Mouse (Mus musculus) limb, embryonic 14.5 days (tissue): ENCODE results near the gene Creb3l4. TPM values are rescaled to one million over a fixed set of nuclear protein-coding genes. Genes with fewer than 3 reads are reported as not detected.

Experiments used
- ATAC-seq: fragments of 200-750 bp; cut with Nextera tagmentation; 2 replicates; pipeline ENCODE4 v1.8.0; 2017; ENCODE audit warnings: low read depth, moderate number of reproducible peaks, moderate TSS enrichment; ENCODE audit not compliant: low FRiP score
- DNase-seq: peaks from one replicate; pipeline ENCODE4 v3.0.0-alpha.2; 2015; ENCODE audit warnings: low spot score
- H3K27ac ChIP-seq: fragments of 300-500 bp; sonication (generic); replicated peaks from 2 replicates; pipeline ENCODE4 v1.5.1; 2014; ENCODE audit warnings: low read depth, mild to moderate bottlenecking, low read length, moderate library complexity, mixed read lengths
- H3K27me3 ChIP-seq: fragments of 300-500 bp; sonication (generic); 2 replicates; pipeline ENCODE4 v1.6.1; 2014; ENCODE audit warnings: low read length, mixed read lengths; ENCODE audit not compliant: control insufficient read depth, insufficient read depth
- H3K36me3 ChIP-seq: fragments of 300-500 bp; sonication (generic); 2 replicates; pipeline ENCODE4 v1.6.1; 2014; ENCODE audit warnings: mild to moderate bottlenecking, low read length, moderate library complexity, mixed read lengths; ENCODE audit not compliant: control insufficient read depth, insufficient read depth
- H3K4me1 ChIP-seq: fragments of 300-500 bp; sonication (generic); 2 replicates; pipeline ENCODE4 v1.6.1; 2014; ENCODE audit warnings: antibody characterized with exemption, low read length, mixed read lengths; ENCODE audit not compliant: control insufficient read depth, insufficient read depth
- H3K4me2 ChIP-seq: fragments of 300-500 bp; sonication (generic); replicated peaks from 2 replicates; pipeline ENCODE4 v1.6.1; 2014; ENCODE audit warnings: low read depth, mild to moderate bottlenecking, low read length, moderate library complexity; ENCODE audit not compliant: severe bottlenecking
- H3K4me3 ChIP-seq: fragments of 300-500 bp; sonication (generic); replicated peaks from 2 replicates; pipeline ENCODE4 v1.5.1; 2014; ENCODE audit warnings: low read length
- H3K9ac ChIP-seq: fragments of 300-500 bp; sonication (generic); 2 replicates; pipeline ENCODE4 v1.6.1; 2014; ENCODE audit warnings: mild to moderate bottlenecking, low read depth, low read length, moderate library complexity; ENCODE audit not compliant: severe bottlenecking
- H3K9me3 ChIP-seq: fragments of 300-500 bp; sonication (generic); 2 replicates; pipeline ENCODE4 v1.6.1; 2016; ENCODE audit warnings: low read length; ENCODE audit not compliant: control insufficient read depth
- POLR2A ChIP-seq: fragments of 200-500 bp; IDR thresholded peaks from 2 replicates; pipeline ENCODE4 v1.8.0; 2012; ENCODE audit warnings: inconsistent platforms, mild to moderate bottlenecking, moderate library complexity, borderline replicate concordance; ENCODE audit not compliant: insufficient read depth, insufficient read length; ENCODE audit errors: extremely low read depth
- WGBS: fragments of 180-500 bp; shearing (Covaris S2); extraction: QIAGEN DNeasy Blood & Tissue Kit; methylation state at CpG from one replicate; pipeline ENCODE4 v1.1.7; 2014; 5-methylcytosine and 5-hydroxymethylcytosine counted together
- polyA plus RNA-seq, 2 experiments: library from polyadenylated mRNA; depleted of rRNA in 1 of 2; stranded (reverse) in 1 of 2; unstranded in 1 of 2; fragments of >200 nt; fragmentation: Nextera tagmentation in 1 of 2; extraction: Ambion mirVana in 1 of 2; gene quantifications; 2 replicates each; pipeline versions ENCODE4 v1.2.1 to v1.2.3; 2012 to 2014

Gene Creb3l4
- polyA plus RNA-seq, 2 experiments: 6.3 to 6.7 TPM

- TF ChIP-seq POLR2A: no peak
- ATAC-seq: no peak
- Histone ChIP-seq H3K36me3 (peaks cover 15% of the 10 kb centered on the region), H3K27ac (no peak overlapping the region), H3K4me3 (no peak overlapping the region), H3K4me1 (no peaks in the 10 kb centered on the region), H3K4me2 (no peak overlapping the region), H3K9ac (no peak overlapping the region), H3K9me3 (no peaks in the 10 kb centered on the region), H3K27me3 (no peaks in the 10 kb centered on the region)
- WGBS: 95% methylated on average over 2 of the region's 2 CpGs
- DNase-seq: no peak
These were observed 40.8 kb upstream of the Creb3l4 start for GRCm38 (mm10) chr3:90284150-90284549.

GRCm38 (mm10) chr3:90280708-90281107, 37.4 kb upstream of the Creb3l4 start:
- ATAC-seq (no peak), DNase-seq (no peak)
- no peaks in the 10 kb centered on the region for H3K4me1 ChIP-seq
- H3K36me3 ChIP-seq: peaks cover 43% of the 10 kb centered on the region
- H3K4me2 ChIP-seq: no peak overlapping the region
- H3K27ac ChIP-seq: no peak overlapping the region
- H3K4me3 ChIP-seq: no peak overlapping the region
- no peak overlapping the region for H3K9ac ChIP-seq
- no peak for TF ChIP-seq POLR2A
- H3K9me3 ChIP-seq: no peaks in the 10 kb centered on the region
- WGBS: 91% methylated on average over 9 of the region's 9 CpGs
- H3K27me3 ChIP-seq: no peaks in the 10 kb centered on the region

- H3K4me3 ChIP-seq: no peak overlapping the region
- ATAC-seq (no peak), DNase-seq (no peak)
- no peaks in the 10 kb centered on the region for H3K4me1 ChIP-seq
- WGBS: 92% methylated on average over 7 of the region's 7 CpGs
- H3K36me3 ChIP-seq: peaks cover 50% of the 10 kb centered on the region
- no peak overlapping the region for H3K9ac ChIP-seq
- H3K4me2 ChIP-seq: no peak overlapping the region
- no peaks in the 10 kb centered on the region for H3K27me3 ChIP-seq
- TF ChIP-seq POLR2A: no peak
- no peaks in the 10 kb centered on the region for H3K9me3 ChIP-seq
- H3K27ac ChIP-seq: no peak overlapping the region
These were observed 36.4 kb upstream of the Creb3l4 start for GRCm38 (mm10) chr3:90279743-90280142.

GRCm38 (mm10) chr3:90279216-90279615, 35.9 kb upstream of the Creb3l4 start:
- no peak for ATAC-seq
- Histone ChIP-seq H3K36me3 (peaks cover 50% of the 10 kb centered on the region), H3K9me3 (no peaks in the 10 kb centered on the region), H3K27me3 (no peaks in the 10 kb centered on the region), H3K27ac (no peak overlapping the region), H3K9ac (no peak overlapping the region), H3K4me1 (no peaks in the 10 kb centered on the region), H3K4me3 (no peak overlapping the region), H3K4me2 (no peak overlapping the region)
- 92% methylated on average over 9 of the region's 9 CpGs for WGBS
- DNase-seq: no peak
- no peak for TF ChIP-seq POLR2A

GRCm38 (mm10) chr3:90278211-90278610, 34.9 kb upstream of the Creb3l4 start:
- no peak overlapping the region for H3K9ac ChIP-seq
- H3K9me3 ChIP-seq: no peaks in the 10 kb centered on the region
- H3K27me3 ChIP-seq: no peaks in the 10 kb centered on the region
- H3K4me1 ChIP-seq: no peaks in the 10 kb centered on the region
- ATAC-seq (no peak), DNase-seq (no peak)
- 96% methylated on average over 10 of the region's 10 CpGs for whole genome bisulfite sequencing
- peaks cover 60% of the 10 kb centered on the region for H3K36me3 ChIP-seq
- H3K4me2 ChIP-seq: no peak overlapping the region
- H3K27ac ChIP-seq: no peak overlapping the region
- H3K4me3 ChIP-seq: no peak overlapping the region
- TF ChIP-seq POLR2A: no peak

- no peaks in the 10 kb centered on the region for H3K9me3 ChIP-seq
- WGBS: 93% methylated on average over 9 of the region's 9 CpGs
- no peak overlapping the region for H3K4me2 ChIP-seq
- DNase-seq (no peak), ATAC-seq (no peak)
- H3K36me3 ChIP-seq: peaks cover 63% of the 10 kb centered on the region
- H3K4me3 ChIP-seq: no peak overlapping the region
- H3K27ac ChIP-seq: no peak overlapping the region
- no peak overlapping the region for H3K9ac ChIP-seq
- H3K27me3 ChIP-seq: no peaks in the 10 kb centered on the region
- no peak for TF ChIP-seq POLR2A
- H3K4me1 ChIP-seq: no peaks in the 10 kb centered on the region
These were observed 34.5 kb upstream of the Creb3l4 start for GRCm38 (mm10) chr3:90277793-90278192.
